Mouse (Mus musculus) forebrain, postnatal 0 days (tissue): ENCODE measurements around the gene Igsf23. TPM values are rescaled to one million over a fixed set of nuclear protein-coding genes. Genes with fewer than 3 reads are reported as not detected.

Source experiments
- ATAC-seq: fragments of 200-750 bp; cut with Nextera tagmentation; 2 replicates; pipeline ENCODE4 v1.8.0; 2017; ENCODE audit warnings: mild to moderate bottlenecking, moderate library complexity
- DNase-seq: peaks from one replicate; pipeline ENCODE4 v3.0.0-alpha.2; 2015
- H3K27ac ChIP-seq: fragments of 300-500 bp; sonication (generic); 2 replicates; pipeline ENCODE4 v1.5.1; 2014; ENCODE audit warnings: low read depth, mild to moderate bottlenecking, antibody characterized with exemption, low read length, moderate library complexity, mixed read lengths
- H3K27me3 ChIP-seq: fragments of 300-500 bp; sonication (generic); 2 replicates; pipeline ENCODE4 v1.6.1; 2014; ENCODE audit warnings: mild to moderate bottlenecking, low read length, mixed read lengths; ENCODE audit not compliant: insufficient read depth
- H3K36me3 ChIP-seq: fragments of 300-500 bp; sonication (generic); 2 replicates; pipeline ENCODE4 v1.6.1; 2014; ENCODE audit warnings: mild to moderate bottlenecking, moderate library complexity; ENCODE audit not compliant: insufficient read depth
- H3K4me1 ChIP-seq: fragments of 300-500 bp; sonication (generic); 2 replicates; pipeline ENCODE4 v1.6.1; 2014; ENCODE audit warnings: antibody characterized with exemption; ENCODE audit not compliant: insufficient read depth
- H3K4me2 ChIP-seq: fragments of 300-500 bp; sonication (generic); 2 replicates; pipeline ENCODE4 v1.6.1; 2014; ENCODE audit warnings: low read depth, mild to moderate bottlenecking, moderate library complexity
- H3K4me3 ChIP-seq: fragments of 300-500 bp; sonication (generic); 2 replicates; pipeline ENCODE4 v1.5.1; 2014; ENCODE audit warnings: low read depth, low read length, mixed read lengths
- H3K9ac ChIP-seq: fragments of 300-500 bp; sonication (generic); 2 replicates; pipeline ENCODE4 v1.6.1; 2014; ENCODE audit warnings: mild to moderate bottlenecking
- H3K9me3 ChIP-seq: fragments of 300-500 bp; sonication (generic); 2 replicates; pipeline ENCODE4 v1.6.1; 2016; ENCODE audit warnings: low read length
- CTCF ChIP-seq: sonication (generic); IDR thresholded peaks from 2 replicates; pipeline ENCODE4 v1.5.1; 2016; ENCODE audit warnings: antibody characterized with exemption, control low read depth, low read depth
- WGBS: fragments of 180-500 bp; shearing (Covaris S2); extraction: QIAGEN DNeasy Blood & Tissue Kit; methylation state at CpG from one replicate; pipeline ENCODE4 v1.1.7; 2014; 5-methylcytosine and 5-hydroxymethylcytosine counted together
- polyA plus RNA-seq: library from polyadenylated mRNA; unstranded; fragments of >200 nt; fragmentation: Nextera tagmentation; extraction: Ambion mirVana; gene quantifications from 2 replicates; pipeline ENCODE4 v1.2.1, GENCODE M21; 2015
- total RNA-seq: library from RNA; depleted of rRNA; stranded (reverse); fragments of >200 nt; gene quantifications from 2 replicates; pipeline ENCODE4 v1.2.3, GENCODE M21; 2014

Igsf23 gene
- total and polyA plus RNA-seq, 2 experiments from 2014 or later, result not detected

DNA sequence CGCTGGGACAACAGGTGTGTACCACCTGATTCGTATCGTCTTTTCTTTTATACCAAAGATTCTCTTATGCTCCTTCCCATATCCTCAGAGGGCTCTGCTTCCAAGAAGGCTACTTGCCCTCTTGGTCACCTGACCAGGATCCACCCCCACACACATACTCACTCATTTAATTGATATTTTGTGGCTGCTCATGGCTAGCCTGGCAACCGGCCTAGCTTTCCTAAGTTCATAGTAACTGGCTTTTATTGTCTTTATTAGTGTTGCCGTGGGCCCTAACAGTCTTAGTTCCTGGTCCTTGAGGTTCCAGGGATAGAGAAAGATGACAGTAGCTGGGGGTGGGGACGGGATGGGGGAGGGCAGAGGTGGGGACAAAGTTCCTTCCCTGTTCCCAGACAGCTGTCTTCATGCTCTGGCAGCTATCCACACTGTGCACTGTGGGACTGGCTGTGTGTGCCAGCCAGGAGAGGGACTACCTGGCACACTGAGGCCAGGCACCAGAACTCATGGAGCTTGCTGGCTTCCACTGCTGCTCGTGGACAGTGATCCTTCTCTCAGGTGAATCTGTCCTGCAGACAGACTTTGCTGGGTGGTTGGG, 14.5 kb upstream of the Igsf23 start, which contains the start of gene Ceacam20:
Ceacam20 (plus strand) TSS at position 428 of the 595 bp plus-strand sequence.
- no peaks in the 10 kb centered on the region; the same call in 1 of the 2 replicates for H3K9me3 ChIP-seq
- no peaks in the 10 kb centered on the region for H3K27me3 ChIP-seq
- no peak within 1 kb of the TSS for H3K4me3 ChIP-seq
- ATAC-seq, result no peak
- 77% methylated on average over 7 of the region's 7 CpGs for WGBS
- H3K36me3 ChIP-seq, result no peaks in the 10 kb centered on the region
- H3K4me2 ChIP-seq, result no peak within 1 kb of the TSS
- H3K9ac ChIP-seq, result no peak within 1 kb of the TSS
- H3K27ac ChIP-seq, result no peak within 1 kb of the TSS
- no peak for DNase-seq
- H3K4me1 ChIP-seq, result no peaks in the 10 kb centered on the region
- TF ChIP-seq CTCF, result no peak

DNA sequence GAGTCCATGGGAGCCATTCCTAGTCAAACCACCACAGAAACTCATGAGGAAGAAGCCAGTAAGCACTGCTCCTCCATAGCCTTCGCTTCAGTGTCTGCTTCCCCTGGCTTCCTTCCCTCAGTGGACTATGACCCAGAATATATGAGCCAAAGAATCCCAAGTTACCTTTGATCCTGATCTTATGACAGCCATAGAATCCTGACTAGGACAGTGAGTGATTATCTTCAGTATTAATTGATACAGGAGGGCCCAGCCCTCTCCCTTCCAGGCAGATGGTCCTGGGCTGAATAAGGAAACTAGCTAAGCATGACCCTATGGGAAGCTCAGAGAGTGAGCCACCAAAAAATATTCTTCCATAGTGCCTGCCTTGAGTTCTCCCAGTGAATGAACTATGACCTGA, 11.9 kb upstream of the Igsf23 start:
- DNase-seq, result no peak
- H3K4me2 ChIP-seq, result no peak overlapping the region
- ATAC-seq, result no peak
- H3K9ac ChIP-seq, result no peak overlapping the region
- H3K27ac ChIP-seq, result no peak overlapping the region
- no peaks in the 10 kb centered on the region for H3K4me1 ChIP-seq
- WGBS, result 47% methylated on average over 1 of the region's 1 CpGs
- H3K36me3 ChIP-seq, result no peaks in the 10 kb centered on the region
- H3K4me3 ChIP-seq, result no peak overlapping the region
- no peaks in the 10 kb centered on the region for H3K9me3 ChIP-seq
- H3K27me3 ChIP-seq, result no peaks in the 10 kb centered on the region
- TF ChIP-seq CTCF, result no peak

- 4% methylated on average over 7 of the region's 7 CpGs for WGBS
- Histone ChIP-seq H3K9me3 (no peaks in the 10 kb centered on the region), H3K4me3 (no peak overlapping the region), H3K27me3 (no peaks in the 10 kb centered on the region), H3K9ac (no peak overlapping the region), H3K36me3 (no peaks in the 10 kb centered on the region), H3K4me1 (no peaks in the 10 kb centered on the region), H3K4me2 (no peak overlapping the region), H3K27ac (no peak overlapping the region)
- ATAC-seq (peak; percentile 42; the same call in 1 of the 2 replicates), DNase-seq (peak; percentile 85)
- TF ChIP-seq CTCF, result peak; percentile 84
Measured at GRCm38 (mm10) chr7:19956341-19956781, 5.8 kb upstream of the Igsf23 start.

- H3K4me3 ChIP-seq, result no peak overlapping the region
- DNase-seq (no peak), ATAC-seq (no peak)
- no peak overlapping the region for H3K27ac ChIP-seq
- H3K4me1 ChIP-seq, result no peaks in the 10 kb centered on the region
- no peaks in the 10 kb centered on the region for H3K27me3 ChIP-seq
- no peak overlapping the region for H3K9ac ChIP-seq
- no peaks in the 10 kb centered on the region for H3K9me3 ChIP-seq
- H3K36me3 ChIP-seq, result no peaks in the 10 kb centered on the region
- 83% methylated on average over 4 of the region's 4 CpGs for WGBS
- TF ChIP-seq CTCF, result no peak
- no peak overlapping the region for H3K4me2 ChIP-seq
Measured at GRCm38 (mm10) chr7:19955861-19956260, 5.3 kb upstream of the Igsf23 start.

- no peaks in the 10 kb centered on the region for H3K9me3 ChIP-seq
- H3K9ac ChIP-seq, result no peak overlapping the region
- H3K4me3 ChIP-seq, result no peak overlapping the region
- ATAC-seq, result no peak
- H3K4me2 ChIP-seq, result no peak overlapping the region
- H3K36me3 ChIP-seq, result no peaks in the 10 kb centered on the region
- H3K27ac ChIP-seq, result no peak overlapping the region
- H3K4me1 ChIP-seq, result no peaks in the 10 kb centered on the region
- TF ChIP-seq CTCF, result no peak
- H3K27me3 ChIP-seq, result no peaks in the 10 kb centered on the region
- WGBS, result 61% methylated on average over 9 of the region's 9 CpGs
- no peak for DNase-seq
Measured at GRCm38 (mm10) chr7:19953054-19953453, 2.5 kb upstream of the Igsf23 start.

DNA sequence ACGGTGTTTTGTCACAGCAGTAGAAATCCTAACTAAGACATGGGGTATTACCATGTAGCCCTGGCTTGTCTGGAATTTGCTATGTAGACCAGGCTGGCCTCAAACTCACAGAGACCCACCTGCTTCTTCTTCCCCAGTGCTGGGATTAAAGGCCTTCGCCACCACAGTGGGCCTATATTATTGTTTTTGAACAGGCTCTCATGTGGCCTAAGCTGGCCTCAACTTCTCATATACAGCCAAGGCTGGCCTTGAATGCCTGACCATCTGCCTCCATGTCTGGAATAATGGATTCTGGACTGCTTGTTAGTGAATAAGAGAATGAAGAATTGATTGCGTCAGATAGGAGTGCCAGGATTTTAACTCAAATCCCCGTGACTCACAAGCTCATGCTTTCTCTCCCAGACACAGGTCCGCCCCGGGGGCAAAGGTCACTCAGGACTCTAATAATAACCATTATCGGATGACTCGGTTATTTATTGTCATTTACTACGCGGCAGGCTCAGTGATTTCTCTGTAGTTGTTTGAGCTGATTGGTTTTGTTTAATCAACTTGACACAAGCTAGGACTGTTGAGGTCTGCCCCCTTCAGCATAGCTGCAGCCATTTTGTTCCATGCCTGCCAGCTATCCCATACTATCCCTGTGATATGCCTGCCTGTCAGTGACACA, 1.9 kb upstream of the Igsf23 start:
- no peak overlapping the region for H3K27ac ChIP-seq
- no peak for ATAC-seq
- no peak overlapping the region for H3K4me3 ChIP-seq
- no peaks in the 10 kb centered on the region for H3K36me3 ChIP-seq
- H3K9ac ChIP-seq, result no peak overlapping the region
- H3K27me3 ChIP-seq, result no peaks in the 10 kb centered on the region
- WGBS, result 62% methylated on average over 10 of the region's 10 CpGs
- no peak overlapping the region for H3K4me2 ChIP-seq
- H3K9me3 ChIP-seq, result no peaks in the 10 kb centered on the region
- DNase-seq, result no peak
- TF ChIP-seq CTCF, result no peak
- H3K4me1 ChIP-seq, result no peaks in the 10 kb centered on the region

DNA sequence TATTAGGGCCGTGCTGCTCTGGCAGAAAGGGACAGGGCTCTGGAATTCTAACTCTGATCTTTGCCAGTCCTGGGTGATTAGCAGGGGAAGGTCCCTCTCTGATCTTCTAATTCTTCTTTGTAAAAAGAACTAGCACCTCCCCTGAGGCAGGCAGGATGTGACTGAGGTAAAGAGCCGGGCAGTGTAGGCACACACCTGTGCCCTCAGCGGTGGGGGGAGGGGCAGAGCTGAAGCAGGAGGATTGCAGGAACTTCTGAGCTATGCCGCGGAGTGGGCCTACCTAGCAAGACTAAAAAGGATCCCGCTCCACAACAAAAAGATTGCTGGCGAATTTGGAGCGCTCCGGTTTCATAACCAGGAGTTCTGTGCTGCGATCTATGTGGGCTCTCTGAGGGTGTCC, 560 bp downstream of the Igsf23 start:
- Histone ChIP-seq H3K9me3 (no peaks in the 10 kb centered on the region), H3K36me3 (no peaks in the 10 kb centered on the region), H3K4me1 (no peaks in the 10 kb centered on the region), H3K27ac (no peak overlapping the region), H3K4me2 (no peak overlapping the region), H3K27me3 (no peaks in the 10 kb centered on the region), H3K4me3 (no peak overlapping the region), H3K9ac (no peak overlapping the region)
- DNase-seq (no peak), ATAC-seq (no peak)
- WGBS, result 71% methylated on average over 10 of the region's 10 CpGs
- TF ChIP-seq CTCF, result no peak
